Mouse (Mus musculus) erythroblast, embryonic 14.5 days (primary cell): ENCODE results near the gene Mrps33. TPM values are rescaled to one million over a fixed set of nuclear protein-coding genes. Genes with fewer than 3 reads are reported as not detected.

Experiments
- H3K27me3 ChIP-seq: 2 replicates; pipeline ENCODE4 v1.6.1; 2012; ENCODE audit warnings: inconsistent platforms; ENCODE audit not compliant: control insufficient read depth
- H3K36me3 ChIP-seq: 2 replicates; pipeline ENCODE4 v1.6.1; 2012; ENCODE audit warnings: mild to moderate bottlenecking, inconsistent platforms; ENCODE audit not compliant: control insufficient read depth
- H3K4me1 ChIP-seq: 2 replicates; pipeline ENCODE4 v1.6.1; 2012; ENCODE audit warnings: inconsistent platforms; ENCODE audit not compliant: control insufficient read depth
- H3K4me3 ChIP-seq: replicated peaks from 2 replicates; pipeline ENCODE3; 2012; ENCODE audit warnings: moderate library complexity, mild to moderate bottlenecking, inconsistent platforms
- H3K9me3 ChIP-seq: 2 replicates; pipeline ENCODE4 v1.6.1; 2012; ENCODE audit warnings: low read length, inconsistent platforms, mixed read lengths; ENCODE audit not compliant: control insufficient read depth
- GATA1 ChIP-seq: IDR thresholded peaks from 2 replicates; pipeline ENCODE4 v1.6.1; 2012; ENCODE audit warnings: low read length, inconsistent platforms, mixed read lengths
- TAL1 ChIP-seq: IDR thresholded peaks from 3 replicates; pipeline ENCODE4 v1.6.1; 2012; ENCODE audit warnings: low read length, inconsistent platforms, mixed read lengths
- polyA plus RNA-seq: library from polyadenylated mRNA; stranded (reverse); fragments of >175 nt; gene quantifications from 2 replicates; pipeline ENCODE4 v1.2.3, GENCODE M21; 2012

Gene Mrps33
- polyA plus RNA-seq, 1 experiment: 0.60 TPM

DNA sequence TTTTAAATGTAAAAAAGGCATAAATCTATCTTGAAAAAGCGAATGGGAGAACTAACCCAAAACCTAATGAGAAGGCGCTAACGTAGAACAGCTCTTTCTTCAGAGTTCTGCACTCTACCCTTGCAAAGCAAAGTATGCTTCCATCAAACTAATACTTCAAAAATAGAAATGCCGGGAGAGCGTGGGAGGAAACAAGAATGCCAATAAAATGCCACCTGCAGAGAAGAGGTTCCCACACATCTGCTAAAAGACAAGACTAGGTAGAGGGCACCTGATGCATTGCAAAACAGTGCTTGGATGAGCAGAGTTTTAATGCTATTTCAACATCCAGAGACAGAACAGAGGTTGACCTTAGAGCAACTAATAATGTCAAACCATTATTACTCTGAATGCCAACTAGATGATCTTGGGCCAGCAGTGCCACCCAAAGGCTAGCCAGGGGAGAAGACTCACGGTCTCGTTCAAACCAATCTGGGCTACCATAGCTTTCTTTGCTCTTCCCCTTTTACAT, 3.7 kb downstream of the Mrps33 start:
- no peak for TF ChIP-seq GATA1
- no peak for TF ChIP-seq TAL1
- no peaks in the 10 kb centered on the region for H3K27me3 ChIP-seq
- H3K9me3 ChIP-seq: no peaks in the 10 kb centered on the region
- no peak overlapping the region for H3K4me3 ChIP-seq
- H3K36me3 ChIP-seq: peaks cover 10% of the 10 kb centered on the region
- peaks cover 22% of the 10 kb centered on the region for H3K4me1 ChIP-seq

GRCm38 (mm10) chr6:39806336-39806735, 4.5 kb downstream of the Mrps33 start:
- H3K27me3 ChIP-seq: no peaks in the 10 kb centered on the region
- peaks cover 22% of the 10 kb centered on the region for H3K4me1 ChIP-seq
- peaks cover 13% of the 10 kb centered on the region for H3K36me3 ChIP-seq
- TF ChIP-seq TAL1 (no peak), GATA1 (no peak)
- no peak overlapping the region for H3K4me3 ChIP-seq
- H3K9me3 ChIP-seq: no peaks in the 10 kb centered on the region

- Histone ChIP-seq H3K4me3 (no peak overlapping the region), H3K4me1 (peaks cover 18% of the 10 kb centered on the region), H3K27me3 (no peaks in the 10 kb centered on the region), H3K36me3 (peaks cover 16% of the 10 kb centered on the region), H3K9me3 (no peaks in the 10 kb centered on the region)
- TF ChIP-seq GATA1 (no peak), TAL1 (no peak)
Observed at GRCm38 (mm10) chr6:39805916-39806315, 4.9 kb downstream of the Mrps33 start.

- H3K36me3 ChIP-seq: peaks cover 24% of the 10 kb centered on the region
- no peak overlapping the region for H3K4me3 ChIP-seq
- H3K27me3 ChIP-seq: no peaks in the 10 kb centered on the region
- H3K9me3 ChIP-seq: peaks cover 3% of the 10 kb centered on the region; the same call in 1 of the 2 replicates
- no peak for TF ChIP-seq GATA1
- TF ChIP-seq TAL1: no peak
- no peaks in the 10 kb centered on the region for H3K4me1 ChIP-seq
Observed at GRCm38 (mm10) chr6:39800977-39801376, 9.8 kb downstream of the Mrps33 start.

DNA sequence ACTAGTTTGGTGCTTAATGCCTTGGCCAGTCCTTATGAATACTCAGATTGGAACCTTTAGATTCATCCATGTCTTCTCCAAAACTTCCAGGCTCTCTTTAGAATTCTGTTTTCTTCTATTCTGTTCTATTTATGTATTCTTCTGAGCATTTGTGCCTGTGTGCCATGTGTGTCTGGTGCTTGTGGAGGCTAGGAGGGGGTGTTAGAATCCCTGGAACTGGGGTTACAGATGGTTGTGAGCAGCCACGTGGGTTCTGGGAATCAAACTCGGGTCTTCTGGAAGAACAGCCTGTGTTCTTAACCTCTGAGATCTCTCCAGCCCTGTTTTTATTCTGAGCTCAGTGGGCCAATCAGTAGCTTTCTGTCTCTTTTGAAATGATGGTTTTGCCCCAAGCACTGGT, 13.7 kb downstream of the Mrps33 start:
- TF ChIP-seq TAL1 (no peak), GATA1 (no peak)
- H3K4me1 ChIP-seq: no peaks in the 10 kb centered on the region
- peaks cover 3% of the 10 kb centered on the region; the same call in 1 of the 2 replicates for H3K9me3 ChIP-seq
- H3K27me3 ChIP-seq: no peaks in the 10 kb centered on the region
- peaks cover 14% of the 10 kb centered on the region for H3K36me3 ChIP-seq
- H3K4me3 ChIP-seq: no peak overlapping the region

DNA sequence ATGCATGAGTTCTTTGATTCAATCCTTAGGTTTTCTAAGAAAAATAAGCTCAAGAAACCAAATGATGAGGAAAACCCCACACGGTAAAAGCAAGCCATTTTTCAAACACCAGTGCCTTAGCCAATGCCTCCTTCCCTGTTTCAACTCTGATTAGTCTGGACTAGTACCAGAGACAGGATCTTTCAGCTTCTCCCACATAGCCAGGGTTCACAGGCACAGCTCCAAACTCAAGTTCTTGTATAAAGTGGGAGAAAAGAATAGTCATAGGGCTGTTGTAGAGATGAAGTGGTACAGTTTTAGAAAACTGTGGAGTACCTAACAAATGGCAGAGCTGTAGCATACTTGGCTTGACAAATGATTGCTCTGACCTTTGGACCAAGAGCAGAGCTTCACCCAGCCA, 14.6 kb downstream of the Mrps33 start:
- TF ChIP-seq GATA1 (no peak), TAL1 (no peak)
- Histone ChIP-seq H3K36me3 (peaks cover 10% of the 10 kb centered on the region), H3K4me3 (no peak overlapping the region), H3K27me3 (no peaks in the 10 kb centered on the region), H3K9me3 (peaks cover 3% of the 10 kb centered on the region; the same call in 1 of the 2 replicates), H3K4me1 (no peaks in the 10 kb centered on the region)

DNA sequence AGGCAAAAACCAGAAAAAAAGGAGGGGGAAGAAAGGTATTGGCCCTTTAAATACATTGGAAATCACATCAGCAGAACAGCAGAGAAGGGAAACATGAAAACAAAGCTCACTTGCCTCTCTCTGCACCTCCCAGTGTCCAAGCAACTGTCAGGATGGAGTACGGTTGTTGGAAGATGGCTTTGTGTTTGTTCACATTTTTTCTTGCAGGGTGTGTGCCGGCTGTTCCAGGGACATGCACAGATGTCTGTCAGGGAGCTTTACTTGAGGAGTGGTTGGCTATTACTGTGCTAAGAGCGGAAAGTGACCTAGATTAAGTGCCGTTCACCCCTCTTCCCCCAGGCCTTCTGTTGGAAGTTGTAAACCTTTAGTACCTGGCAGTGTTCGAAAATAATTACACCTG, 19.0 kb downstream of the Mrps33 start:
- Histone ChIP-seq H3K4me1 (no peaks in the 10 kb centered on the region), H3K9me3 (no peaks in the 10 kb centered on the region), H3K4me3 (no peak overlapping the region), H3K27me3 (peaks cover 9% of the 10 kb centered on the region), H3K36me3 (no peaks in the 10 kb centered on the region)
- TF ChIP-seq GATA1 (no peak), TAL1 (no peak)

- TF ChIP-seq GATA1 (no peak), TAL1 (no peak)
- no peaks in the 10 kb centered on the region for H3K36me3 ChIP-seq
- H3K4me1 ChIP-seq: no peaks in the 10 kb centered on the region
- peaks cover 9% of the 10 kb centered on the region for H3K27me3 ChIP-seq
- H3K9me3 ChIP-seq: no peaks in the 10 kb centered on the region
- H3K4me3 ChIP-seq: no peak overlapping the region
Observed at GRCm38 (mm10) chr6:39788408-39788807, 22.4 kb downstream of the Mrps33 start.

DNA sequence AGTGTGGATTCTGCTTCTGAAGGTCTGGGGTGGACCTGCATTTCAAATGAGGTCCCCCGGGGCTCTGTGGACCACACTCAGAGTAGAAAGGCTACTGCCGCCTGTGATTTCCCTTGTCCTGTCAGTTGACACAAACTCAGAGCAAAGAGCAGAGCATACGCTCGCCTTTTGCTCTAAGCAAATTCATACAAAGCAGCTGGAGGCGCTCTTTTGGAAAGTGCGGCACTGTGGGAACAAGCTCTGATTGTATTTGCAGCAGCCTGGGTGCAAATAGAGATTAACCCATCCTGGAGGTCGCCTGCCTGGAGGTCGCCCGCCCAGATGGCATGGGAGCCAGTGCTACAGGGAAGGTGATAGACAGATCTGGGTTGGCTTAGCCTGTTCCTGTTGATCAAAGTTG, 23.0 kb downstream of the Mrps33 start:
- peaks cover 9% of the 10 kb centered on the region for H3K27me3 ChIP-seq
- H3K36me3 ChIP-seq: no peaks in the 10 kb centered on the region
- TF ChIP-seq TAL1: no peak
- no peak for TF ChIP-seq GATA1
- H3K9me3 ChIP-seq: no peaks in the 10 kb centered on the region
- H3K4me3 ChIP-seq: no peak overlapping the region
- H3K4me1 ChIP-seq: no peaks in the 10 kb centered on the region

DNA sequence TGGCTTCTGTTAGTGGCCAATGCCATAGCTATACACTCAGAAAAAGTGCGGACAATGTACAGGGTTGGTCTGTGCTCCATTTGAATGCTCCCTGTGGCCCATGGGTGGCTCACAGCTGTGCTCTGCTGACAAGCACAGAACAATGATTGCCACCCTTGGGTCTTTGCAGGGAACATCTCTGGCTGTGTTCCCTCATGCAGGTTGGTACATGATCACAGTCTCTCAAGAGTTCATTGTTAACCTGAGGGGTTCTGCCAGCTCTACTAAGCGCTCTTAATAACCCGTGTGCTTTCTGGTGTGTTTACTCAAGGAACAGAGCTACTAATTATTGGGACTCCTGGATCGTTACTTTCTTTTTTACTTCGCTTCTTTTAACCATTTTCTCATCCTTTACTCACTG, 24.8 kb downstream of the Mrps33 start:
- no peaks in the 10 kb centered on the region for H3K9me3 ChIP-seq
- H3K4me3 ChIP-seq: no peak overlapping the region
- TF ChIP-seq GATA1 (no peak), TAL1 (no peak)
- H3K36me3 ChIP-seq: no peaks in the 10 kb centered on the region
- peaks cover 6% of the 10 kb centered on the region; the same call in 1 of the 2 replicates for H3K4me1 ChIP-seq
- H3K27me3 ChIP-seq: peaks cover 23% of the 10 kb centered on the region
